Mouse (Mus musculus) embryonic facial prominence, embryonic 14.5 days (tissue): ENCODE measurements around the gene Gm5724. TPM values are rescaled to one million over a fixed set of nuclear protein-coding genes. Genes with fewer than 3 reads are reported as not detected.

Experiments
- ATAC-seq: fragments of 200-750 bp; cut with Nextera tagmentation; 2 replicates; pipeline ENCODE4 v1.8.0; 2017; ENCODE audit warnings: low read depth, moderate number of reproducible peaks, moderate TSS enrichment
- DNase-seq: peaks from one replicate; pipeline ENCODE4 v3.0.0-alpha.2; 2015; ENCODE audit warnings: low spot score
- H3K27ac ChIP-seq: fragments of 300-500 bp; sonication (generic); replicated peaks from 2 replicates; pipeline ENCODE4 v1.5.1; 2014; ENCODE audit warnings: low read depth, mild to moderate bottlenecking, low read length, moderate library complexity
- H3K27me3 ChIP-seq: fragments of 300-500 bp; sonication (generic); replicated peaks from 2 replicates; pipeline ENCODE4 v1.6.1; 2014; ENCODE audit warnings: low read length; ENCODE audit not compliant: control insufficient read depth, insufficient read depth
- H3K36me3 ChIP-seq: fragments of 300-500 bp; sonication (generic); 2 replicates; pipeline ENCODE4 v1.6.1; 2014; ENCODE audit warnings: low read length, mixed read lengths; ENCODE audit not compliant: control insufficient read depth, insufficient read depth
- H3K4me1 ChIP-seq: fragments of 300-500 bp; sonication (generic); 2 replicates; pipeline ENCODE4 v1.6.1; 2014; ENCODE audit warnings: antibody characterized with exemption, low read length; ENCODE audit not compliant: control insufficient read depth, insufficient read depth
- H3K4me2 ChIP-seq: fragments of 300-500 bp; sonication (generic); 2 replicates; pipeline ENCODE4 v1.6.1; 2014; ENCODE audit warnings: low read depth, mild to moderate bottlenecking, low read length, moderate library complexity, mixed read lengths
- H3K4me3 ChIP-seq: fragments of 300-500 bp; sonication (generic); 2 replicates; pipeline ENCODE4 v1.5.1; 2014; ENCODE audit warnings: low read depth, mild to moderate bottlenecking, low read length
- H3K9ac ChIP-seq: fragments of 300-500 bp; sonication (generic); 2 replicates; pipeline ENCODE4 v1.6.1; 2014; ENCODE audit warnings: low read depth, mild to moderate bottlenecking, low read length, moderate library complexity, mixed read lengths
- H3K9me3 ChIP-seq: fragments of 300-500 bp; sonication (generic); 2 replicates; pipeline ENCODE4 v1.6.1; 2016; ENCODE audit warnings: low read length; ENCODE audit not compliant: control insufficient read depth
- WGBS: fragments of 180-500 bp; shearing (Covaris S2); extraction: QIAGEN DNeasy Blood & Tissue Kit; methylation state at CpG from one replicate; pipeline ENCODE4 v1.1.7; 2014; 5-methylcytosine and 5-hydroxymethylcytosine counted together
- polyA plus RNA-seq: library from polyadenylated mRNA; unstranded; fragments of >200 nt; fragmentation: Nextera tagmentation; extraction: Ambion mirVana; gene quantifications from 2 replicates; pipeline ENCODE4 v1.2.1, GENCODE M21; 2014

Gene Gm5724
- 0.13 TPM in 1 of 2 replicates, not detected in the other for polyA plus RNA-seq

GRCm38 (mm10) chr6:141773710-141774109 lies at the start of gene Gm5724:
Gene Gm5724, minus strand, starts transcription at chr6:141773810.
- H3K9ac ChIP-seq = no peak within 1 kb of the TSS
- H3K4me3 ChIP-seq = no peak within 1 kb of the TSS
- DNase-seq (no peak), ATAC-seq (no peak)
- no peaks in the 10 kb centered on the region for H3K36me3 ChIP-seq
- no peaks in the 10 kb centered on the region for H3K9me3 ChIP-seq
- no peak within 1 kb of the TSS for H3K4me2 ChIP-seq
- WGBS = 83% methylated on average over 3 of the region's 3 CpGs
- no peaks in the 10 kb centered on the region for H3K27me3 ChIP-seq
- H3K27ac ChIP-seq = no peak within 1 kb of the TSS
- no peaks in the 10 kb centered on the region for H3K4me1 ChIP-seq

GRCm38 (mm10) chr6:141797837-141798236 lies 24.2 kb upstream of the Gm5724 start:
- Histone ChIP-seq H3K9me3 (no peaks in the 10 kb centered on the region), H3K9ac (no peak overlapping the region), H3K4me3 (no peak overlapping the region), H3K27ac (no peak overlapping the region), H3K36me3 (no peaks in the 10 kb centered on the region), H3K27me3 (no peaks in the 10 kb centered on the region), H3K4me1 (no peaks in the 10 kb centered on the region), H3K4me2 (no peak overlapping the region)
- peak; percentile 77 for DNase-seq
- 14% methylated on average over 1 of the region's 1 CpGs for WGBS
- ATAC-seq = no peak

GRCm38 (mm10) chr6:141774476-141774875 lies 866 bp upstream of the Gm5724 start:
- H3K4me3 ChIP-seq = no peak overlapping the region
- H3K27ac ChIP-seq = no peak overlapping the region
- no peaks in the 10 kb centered on the region for H3K4me1 ChIP-seq
- no peak overlapping the region for H3K4me2 ChIP-seq
- no peak for ATAC-seq
- H3K9ac ChIP-seq = no peak overlapping the region
- no peak for DNase-seq
- no peaks in the 10 kb centered on the region for H3K27me3 ChIP-seq
- no peaks in the 10 kb centered on the region for H3K36me3 ChIP-seq
- 70% methylated on average over 2 of the region's 2 CpGs for WGBS
- H3K9me3 ChIP-seq = no peaks in the 10 kb centered on the region

- Histone ChIP-seq H3K9me3 (no peaks in the 10 kb centered on the region), H3K27ac (no peak overlapping the region), H3K4me2 (no peak overlapping the region), H3K27me3 (no peaks in the 10 kb centered on the region), H3K9ac (no peak overlapping the region), H3K36me3 (no peaks in the 10 kb centered on the region), H3K4me3 (no peak overlapping the region), H3K4me1 (no peaks in the 10 kb centered on the region)
- DNase-seq (no peak), ATAC-seq (no peak)
Measured at GRCm38 (mm10) chr6:141691246-141691645, 82.4 kb downstream of the Gm5724 start.

GRCm38 (mm10) chr6:141687008-141687407 lies 86.6 kb downstream of the Gm5724 start:
- H3K9me3 ChIP-seq = no peaks in the 10 kb centered on the region
- WGBS = 63% methylated on average over 4 of the region's 4 CpGs
- ATAC-seq = no peak

More at GRCm38 (mm10) chr6:141687008-141687407, 86.6 kb downstream of the Gm5724 start:
- Histone ChIP-seq H3K4me1 (no peaks in the 10 kb centered on the region), H3K4me2 (no peak overlapping the region), H3K36me3 (no peaks in the 10 kb centered on the region), H3K27me3 (no peaks in the 10 kb centered on the region), H3K27ac (no peak overlapping the region), H3K4me3 (no peak overlapping the region), H3K9ac (no peak overlapping the region)
- no peak for DNase-seq

Other genes starting within 250 kb of the Gm5724 start
- 0.26 and 0.46 TPM in 2 replicates for gene Slco1c1, start 249.4 kb downstream of the Gm5724 start, polyA plus RNA-seq
- gene Slco1b2, start 144.3 kb downstream of the Gm5724 start, polyA plus RNA-seq = not detected in 2 replicates
- 0.37 and 0.47 TPM in 2 replicates for gene Slco1a4, start 82.4 kb upstream of the Gm5724 start, polyA plus RNA-seq
- not detected in 2 replicates for gene Slco1a1, start 173.2 kb upstream of the Gm5724 start, polyA plus RNA-seq
- gene Gm6614, start 237.6 kb upstream of the Gm5724 start, polyA plus RNA-seq = not detected in 2 replicates